Mouse (Mus musculus) mesoderm, embryonic 11.5 days (tissue): ENCODE data around the gene Fam169a.
A peak's percentile ranks its signal among the peaks of the same experiment; 100 is the strongest.
"Not testable (repeated sequence)": the region's sequence is repeated elsewhere in the genome, so short reads cannot be mapped to it uniquely, and the experiment has no call there.

Experiments used
- DNase-seq: peaks from one replicate; pipeline ENCODE4 v3.0.0-alpha.2; 2012; ENCODE audit warnings: low read depth, low spot score

Gene Fam169a

DNA sequence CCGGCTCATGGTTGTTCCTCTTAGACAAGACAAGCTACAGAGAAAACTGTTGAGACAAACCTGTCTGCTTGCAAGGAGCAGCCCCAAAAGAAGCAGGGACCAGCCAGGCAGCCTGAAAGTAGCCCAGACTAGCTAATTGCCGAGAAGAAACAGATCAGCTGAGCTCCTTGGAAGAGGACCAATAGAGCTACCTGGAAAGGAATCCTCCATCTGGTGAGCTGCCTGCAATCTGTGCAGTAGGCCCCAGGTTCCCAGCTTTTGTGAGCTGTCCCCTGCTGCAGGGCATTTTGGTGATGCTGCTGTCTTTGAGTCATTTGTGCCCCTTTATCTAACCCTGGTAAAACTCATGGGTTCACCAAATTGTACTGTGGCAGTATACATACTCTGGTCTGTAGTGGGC is 13.1 kb downstream of the Fam169a start:
- no peak for DNase-seq

GRCm38 (mm10) chr13:97080615-97081014 is 13.5 kb downstream of the Fam169a start:
- DNase-seq, result no peak

DNA sequence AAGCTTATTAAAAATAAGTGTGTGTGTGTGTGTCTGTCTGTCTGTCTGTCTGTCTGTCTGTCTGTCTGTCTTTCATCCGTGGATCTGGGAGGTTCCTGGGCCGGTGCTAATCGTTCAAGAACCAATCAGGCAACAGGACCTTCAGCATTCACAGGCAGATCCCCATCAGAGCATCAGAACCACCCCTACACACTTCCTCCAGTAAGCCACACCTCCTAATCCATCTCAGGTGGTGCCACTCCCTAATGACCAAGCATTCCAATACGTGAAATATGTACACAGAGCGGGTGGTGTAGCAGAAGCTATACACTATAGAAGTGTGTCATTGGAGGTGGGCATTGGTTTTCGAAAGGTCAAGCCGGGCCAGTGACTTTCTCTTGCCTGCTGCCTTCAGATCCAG is 15.3 kb downstream of the Fam169a start:
- DNase-seq, result no peak

DNA sequence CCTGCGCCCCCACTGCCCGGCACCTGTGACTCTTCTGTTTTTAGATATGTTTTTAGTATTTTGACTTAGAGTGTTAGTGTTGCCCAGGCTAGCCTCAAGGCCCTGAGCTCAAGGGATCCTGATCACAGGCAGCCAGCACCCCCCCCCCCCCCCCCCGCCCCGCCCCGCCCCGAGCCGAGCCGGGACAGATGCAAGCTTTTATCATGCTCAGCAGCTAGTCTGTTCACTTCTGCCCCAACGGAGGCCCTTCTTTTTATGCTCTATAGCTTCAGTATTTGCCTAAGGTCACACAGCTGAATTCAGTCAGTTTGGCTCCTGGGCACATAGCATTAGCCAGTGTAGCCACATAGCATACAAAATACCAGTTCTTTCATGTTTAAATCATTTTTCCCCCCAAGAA is 19.2 kb downstream of the Fam169a start:
- no peak for DNase-seq

DNA sequence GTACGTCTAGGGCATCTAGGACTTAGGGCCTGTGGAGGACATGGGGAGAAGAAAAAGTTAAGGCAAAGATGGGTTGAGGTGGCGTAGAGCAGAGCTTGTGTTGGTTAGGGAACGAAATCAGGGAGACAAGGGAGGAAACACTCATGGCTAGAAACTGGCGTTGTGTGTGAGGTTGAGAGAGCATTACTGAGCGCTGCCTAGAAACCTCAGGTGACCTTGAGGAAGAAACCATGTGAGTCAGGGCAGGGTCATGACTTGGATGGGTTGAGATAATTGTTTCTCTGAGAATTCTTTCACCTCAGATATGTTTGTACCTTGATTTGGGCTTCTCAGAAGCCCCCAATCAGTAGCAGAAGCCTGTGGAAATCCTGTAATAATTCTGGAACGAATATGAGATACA is 20.3 kb downstream of the Fam169a start:
- no peak for DNase-seq

DNA sequence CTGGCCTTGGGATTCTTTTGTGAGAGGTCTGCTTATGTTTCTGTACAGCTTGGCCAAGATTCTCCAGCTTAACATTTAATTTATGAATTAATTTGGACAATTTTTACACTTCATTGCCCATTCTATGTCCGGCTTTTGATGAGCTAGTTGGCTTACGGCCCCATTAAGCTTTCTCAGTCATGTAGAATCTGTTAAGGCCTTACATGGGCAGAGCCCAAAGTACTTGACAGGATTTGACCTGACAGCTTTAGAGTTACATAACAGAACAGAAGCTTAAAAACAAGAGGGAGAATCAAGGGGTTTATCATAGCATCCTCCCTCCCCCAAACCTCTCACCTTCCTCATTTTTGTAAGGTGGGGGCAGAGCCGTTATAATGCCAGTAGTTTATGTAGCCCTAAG is 21.1 kb downstream of the Fam169a start:
- DNase-seq, result no peak

GRCm38 (mm10) chr13:97095726-97096125 is 28.6 kb downstream of the Fam169a start:
- DNase-seq, result no peak

DNA sequence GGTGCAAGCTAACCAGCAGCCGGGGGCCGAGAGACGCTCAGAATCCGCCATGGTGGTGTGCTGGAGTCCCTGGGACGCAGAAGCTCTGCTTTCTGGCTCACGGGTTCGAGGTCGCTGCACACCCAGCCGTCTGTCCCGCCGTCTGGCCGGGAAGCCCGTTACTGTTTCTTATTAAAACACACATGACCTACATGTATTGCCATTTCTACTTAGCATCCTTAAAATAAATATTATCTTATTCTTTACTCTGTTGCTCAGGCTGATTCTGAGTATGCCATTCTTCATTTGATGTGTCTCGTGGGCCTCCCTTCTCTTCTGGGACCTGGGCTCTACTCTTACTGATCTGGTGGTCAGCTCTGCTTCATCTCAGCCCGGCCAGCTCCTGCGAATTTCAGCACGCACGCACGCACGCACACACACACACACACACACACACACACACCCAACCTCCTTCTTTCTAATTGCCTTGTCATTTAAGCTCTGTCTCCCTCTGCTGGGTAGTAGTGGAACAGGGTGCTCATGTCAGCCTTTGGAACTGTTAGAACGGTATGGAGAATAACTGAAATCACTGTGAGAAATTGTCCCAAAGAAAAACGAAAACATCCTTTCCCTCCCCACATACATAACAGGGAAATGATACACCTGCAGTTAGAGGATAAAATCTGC is 32.2 kb downstream of the Fam169a start, which contains the start of gene Gm6169:
Gene Gm6169, minus strand, starts transcription at position 51 of the 666 bp plus-strand sequence.
- DNase-seq, result peak; percentile 55

DNA sequence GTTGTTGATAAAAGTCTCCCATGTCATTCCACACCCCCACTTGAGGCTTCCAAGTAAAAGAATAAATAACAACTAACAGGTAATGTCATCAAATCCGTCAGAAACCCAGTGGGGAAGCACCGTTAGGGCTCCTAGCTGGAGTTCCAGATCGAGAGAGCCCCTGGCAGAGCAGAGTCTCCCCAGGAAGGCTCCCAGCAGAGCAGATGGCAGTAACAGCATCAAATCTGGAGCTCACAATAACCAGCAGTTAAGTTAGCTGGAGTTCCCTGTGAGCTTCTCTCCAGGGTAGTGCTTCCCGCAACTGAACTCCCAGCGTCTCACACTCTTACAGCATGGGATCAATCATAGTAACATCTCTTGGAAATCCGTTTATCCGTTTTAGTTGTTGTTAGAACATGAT is 37.9 kb downstream of the Fam169a start:
- DNase-seq, result no peak

DNA sequence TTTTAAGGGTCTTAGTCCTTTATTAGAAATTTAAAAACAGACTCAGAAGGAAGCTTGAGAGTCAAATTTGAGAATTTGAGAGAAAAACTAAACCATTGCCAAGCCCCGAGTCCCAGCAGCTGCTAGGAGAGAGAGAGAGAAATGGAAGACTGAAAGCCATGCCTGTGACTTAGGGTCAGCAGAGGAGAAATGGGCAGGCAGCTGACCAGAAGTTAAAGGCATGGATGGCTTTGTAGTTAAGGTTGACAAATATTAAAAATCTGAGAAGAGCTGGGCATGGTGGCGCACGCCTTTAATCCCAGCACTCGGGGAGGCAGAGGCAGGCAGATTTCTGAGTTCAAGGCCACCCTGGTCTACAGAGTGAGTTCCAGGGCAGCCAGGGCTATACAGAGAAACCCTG is 40.6 kb downstream of the Fam169a start:
- not testable (repeated sequence) for DNase-seq

- DNase-seq, result no peak
These were observed 42.0 kb downstream of the Fam169a start for GRCm38 (mm10) chr13:97109046-97109445.

- no peak for DNase-seq
These were observed 54.3 kb downstream of the Fam169a start for GRCm38 (mm10) chr13:97121341-97121740.

GRCm38 (mm10) chr13:97129654-97130053 is 62.6 kb downstream of the Fam169a start:
- not testable (repeated sequence) for DNase-seq

DNA sequence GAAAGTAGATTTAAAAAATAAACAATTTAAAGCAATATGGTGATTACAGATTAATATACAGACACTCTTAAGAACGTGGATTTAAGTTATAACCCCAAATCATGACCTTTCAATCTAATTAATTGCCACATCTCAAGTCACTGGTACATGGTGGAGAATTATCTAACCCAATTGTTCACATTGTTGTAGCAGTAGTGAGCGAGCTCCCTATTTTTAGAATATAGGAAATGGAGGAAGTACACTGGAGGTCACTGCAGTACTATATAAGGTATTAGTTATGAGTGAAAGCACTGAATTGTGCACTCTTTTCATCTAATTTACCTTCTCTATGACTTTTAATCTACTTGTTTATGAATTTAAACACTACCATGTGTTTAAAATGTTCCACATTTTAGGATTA is 63.3 kb downstream of the Fam169a start:
- not testable (repeated sequence) for DNase-seq

- peak; percentile 94 for DNase-seq
These were observed 70.6 kb downstream of the Fam169a start, which contains the start of the genes Gfm2 and Nsa2 for GRCm38 (mm10) chr13:97137466-97138400. Gfm2 (plus strand) TSS chr13:97137937. Nsa2 (minus strand) TSS chr13:97137937.

GRCm38 (mm10) chr13:97138404-97138931 is 71.4 kb downstream of the Fam169a start:
- not testable (repeated sequence) for DNase-seq

DNA sequence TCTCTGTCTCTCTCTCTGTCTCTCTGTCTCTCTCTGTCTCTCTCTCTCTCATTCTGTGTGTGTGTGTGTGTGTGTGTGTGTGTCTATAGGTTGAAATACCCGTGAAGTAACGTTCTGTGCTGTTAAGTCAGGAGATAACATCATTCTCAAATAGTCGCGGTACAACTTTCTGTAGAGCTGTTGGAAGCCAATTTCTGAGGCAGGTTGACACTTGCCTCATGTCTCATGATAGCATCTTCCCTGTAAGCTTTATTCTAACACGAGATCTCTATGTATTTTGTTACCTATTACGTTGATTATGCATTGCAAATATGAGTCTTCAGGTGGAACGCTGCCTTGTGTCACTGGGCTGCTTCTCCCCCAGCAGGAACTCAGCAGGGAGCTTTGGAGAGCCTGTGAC is 75.2 kb downstream of the Fam169a start:
- no peak for DNase-seq

GRCm38 (mm10) chr13:97145834-97146233 is 78.7 kb downstream of the Fam169a start:
- peak; percentile 68 for DNase-seq

- no peak for DNase-seq
These were observed 108.6 kb downstream of the Fam169a start for GRCm38 (mm10) chr13:97175520-97176264.

DNA sequence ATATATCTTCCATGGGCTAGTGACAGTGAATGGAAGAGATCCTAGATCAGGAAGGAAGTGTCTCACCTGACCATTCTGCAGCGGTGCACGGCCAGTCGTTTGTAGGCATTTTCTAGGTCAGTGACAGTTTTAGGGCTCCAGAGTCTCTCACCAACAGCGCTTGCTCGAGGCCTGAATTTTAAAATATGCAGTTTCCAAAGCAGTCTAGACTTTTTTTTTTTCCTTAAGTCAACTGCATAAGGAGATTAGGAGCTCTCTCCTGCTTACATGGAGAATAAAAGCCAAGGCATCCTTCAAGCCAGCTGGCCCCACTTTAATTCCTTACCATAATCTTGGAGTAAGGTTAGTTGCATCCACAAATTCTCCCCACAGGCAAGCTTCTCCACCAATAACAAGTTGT is 109.6 kb downstream of the Fam169a start:
- no peak for DNase-seq

DNA sequence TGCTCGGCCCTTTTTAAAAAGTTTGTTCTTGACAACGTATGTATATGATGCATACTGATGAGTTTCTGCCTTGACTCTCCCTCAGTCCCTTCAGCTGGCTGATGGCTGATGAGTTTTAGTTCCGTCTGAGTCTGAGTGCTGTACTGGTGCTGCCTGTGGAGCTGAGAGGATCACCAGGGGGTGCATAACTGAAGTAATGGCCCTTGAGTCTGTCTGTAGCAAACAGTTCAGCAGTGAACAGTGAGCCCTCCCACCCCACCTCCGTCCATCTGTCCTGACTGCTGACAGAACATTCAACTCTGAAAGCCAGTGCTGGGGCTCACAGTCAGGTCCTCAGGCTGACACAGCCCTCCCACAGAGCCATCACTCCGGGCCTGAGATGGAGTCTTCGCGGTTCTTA is 111.9 kb downstream of the Fam169a start:
- no peak for DNase-seq
